Mouse (Mus musculus) thymus, adult 2 months (tissue): ENCODE results near the gene Ptprg. TPM values are rescaled to one million over a fixed set of nuclear protein-coding genes. Genes with fewer than 3 reads are reported as not detected.
"Not testable (repeated sequence)": the region's sequence is repeated elsewhere in the genome, so short reads cannot be mapped to it uniquely, and the experiment has no call there.

Experiments
- DNase-seq: peaks from one replicate; pipeline ENCODE4 v3.0.0; 2021
- H3K27ac ChIP-seq: fragments of 200-500 bp; 2 replicates; pipeline ENCODE4 v1.5.1; 2012; ENCODE audit warnings: low read length, control low read depth; ENCODE audit not compliant: control insufficient read depth, insufficient read depth
- H3K27me3 ChIP-seq: fragments of 200-500 bp; 2 replicates; pipeline ENCODE4 v1.6.1; 2012; ENCODE audit warnings: mild to moderate bottlenecking, low read length, moderate library complexity, mixed read lengths; ENCODE audit not compliant: control insufficient read depth, insufficient read depth
- H3K36me3 ChIP-seq: fragments of 200-500 bp; 2 replicates; pipeline ENCODE4 v1.6.1; 2012; ENCODE audit warnings: mild to moderate bottlenecking, low read length, moderate library complexity; ENCODE audit not compliant: control insufficient read depth, insufficient read depth
- H3K4me1 ChIP-seq: fragments of 200-500 bp; replicated peaks from 2 replicates; pipeline ENCODE4 v1.6.1; 2012; ENCODE audit warnings: low read length; ENCODE audit not compliant: control insufficient read depth, insufficient read depth
- H3K4me3 ChIP-seq: fragments of 200-500 bp; 2 replicates; pipeline ENCODE4 v1.5.1; 2012; ENCODE audit warnings: mild to moderate bottlenecking, low read length, control low read depth, moderate library complexity; ENCODE audit not compliant: control insufficient read depth, insufficient read depth
- CTCF ChIP-seq: fragments of 200-500 bp; IDR thresholded peaks from 2 replicates; pipeline ENCODE4 v1.5.1; 2012; ENCODE audit warnings: mild to moderate bottlenecking, control low read depth, low read length, moderate library complexity, borderline replicate concordance; ENCODE audit not compliant: control insufficient read depth, poor library complexity, insufficient read depth; ENCODE audit errors: extremely low read depth
- POLR2A ChIP-seq: fragments of 200-500 bp; IDR thresholded peaks from 2 replicates; pipeline ENCODE4 v1.6.1; 2012; ENCODE audit warnings: mild to moderate bottlenecking, low read length, control low read depth, moderate library complexity; ENCODE audit not compliant: control insufficient read depth, poor library complexity, insufficient read depth; ENCODE audit errors: extremely low read depth
- WGBS: fragments of 180-500 bp; shearing (Covaris S2); methylation state at CpG from one replicate; pipeline ENCODE4 v1.1.7; 2018; 5-methylcytosine and 5-hydroxymethylcytosine counted together
- polyA plus RNA-seq: library from polyadenylated mRNA; depleted of rRNA; stranded (reverse); fragments of >200 nt; gene quantifications from 2 replicates; pipeline ENCODE4 v1.2.3, GENCODE M21; 2012

Gene Ptprg
- polyA plus RNA-seq, 1 experiment: 12.3 TPM

- 82% methylated on average over 5 of the region's 5 CpGs for WGBS
- no peaks in the 10 kb centered on the region for H3K36me3 ChIP-seq
These were observed 503.7 kb downstream of the Ptprg start for GRCm38 (mm10) chr14:12056912-12057524.

GRCm38 (mm10) chr14:12057856-12058255 lies 504.5 kb downstream of the Ptprg start:
- no peaks in the 10 kb centered on the region for H3K27me3 ChIP-seq
- H3K27ac ChIP-seq: no peak overlapping the region
- TF ChIP-seq CTCF (no peak), POLR2A (no peak)
- no peaks in the 10 kb centered on the region for H3K36me3 ChIP-seq
- no peak for DNase-seq
- H3K4me1 ChIP-seq: no peaks in the 10 kb centered on the region
- 80% methylated on average over 2 of the region's 2 CpGs for WGBS
- no peak overlapping the region for H3K4me3 ChIP-seq

More at GRCm38 (mm10) chr14:12056912-12057524, 503.7 kb downstream of the Ptprg start:
- TF ChIP-seq POLR2A: no peak
- no peak for TF ChIP-seq CTCF
- Histone ChIP-seq H3K27ac (no peak overlapping the region), H3K4me3 (no peak overlapping the region), H3K4me1 (no peaks in the 10 kb centered on the region), H3K27me3 (no peaks in the 10 kb centered on the region)
- no peak for DNase-seq

GRCm38 (mm10) chr14:12059149-12059548 lies 505.8 kb downstream of the Ptprg start:
- no peak for DNase-seq

DNA sequence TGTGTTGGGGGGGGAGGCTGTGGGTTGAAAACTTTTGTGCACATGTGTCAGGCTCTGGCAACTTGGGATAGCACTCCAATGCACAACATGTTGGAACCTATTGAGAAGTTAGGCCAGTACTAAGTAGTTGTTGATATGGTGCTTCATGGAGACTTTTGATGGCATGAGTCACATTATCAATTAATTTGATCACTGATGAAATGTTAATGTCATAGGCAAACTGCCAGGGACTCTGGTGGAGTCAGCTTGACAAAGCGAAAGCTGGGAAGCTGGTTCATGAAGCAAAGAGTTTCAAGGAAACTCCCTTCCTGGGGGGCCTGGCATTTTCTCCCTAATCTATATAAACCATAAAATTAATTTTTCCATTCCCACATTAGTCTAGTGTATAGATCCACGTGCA lies 508.0 kb downstream of the Ptprg start:
- H3K36me3 ChIP-seq, H3K27me3 ChIP-seq, H3K27ac ChIP-seq, DNase-seq, H3K4me3 ChIP-seq, H3K4me1 ChIP-seq: not testable (repeated sequence)
- WGBS: 80% methylated on average over 2 of the region's 2 CpGs

More at GRCm38 (mm10) chr14:12059149-12059548, 505.8 kb downstream of the Ptprg start:
- TF ChIP-seq CTCF: no peak
- no peak for TF ChIP-seq POLR2A
- Histone ChIP-seq H3K4me3 (no peak overlapping the region), H3K27ac (no peak overlapping the region), H3K4me1 (no peaks in the 10 kb centered on the region), H3K27me3 (no peaks in the 10 kb centered on the region), H3K36me3 (no peaks in the 10 kb centered on the region)
- 95% methylated on average over 7 of the region's 7 CpGs for WGBS

DNA sequence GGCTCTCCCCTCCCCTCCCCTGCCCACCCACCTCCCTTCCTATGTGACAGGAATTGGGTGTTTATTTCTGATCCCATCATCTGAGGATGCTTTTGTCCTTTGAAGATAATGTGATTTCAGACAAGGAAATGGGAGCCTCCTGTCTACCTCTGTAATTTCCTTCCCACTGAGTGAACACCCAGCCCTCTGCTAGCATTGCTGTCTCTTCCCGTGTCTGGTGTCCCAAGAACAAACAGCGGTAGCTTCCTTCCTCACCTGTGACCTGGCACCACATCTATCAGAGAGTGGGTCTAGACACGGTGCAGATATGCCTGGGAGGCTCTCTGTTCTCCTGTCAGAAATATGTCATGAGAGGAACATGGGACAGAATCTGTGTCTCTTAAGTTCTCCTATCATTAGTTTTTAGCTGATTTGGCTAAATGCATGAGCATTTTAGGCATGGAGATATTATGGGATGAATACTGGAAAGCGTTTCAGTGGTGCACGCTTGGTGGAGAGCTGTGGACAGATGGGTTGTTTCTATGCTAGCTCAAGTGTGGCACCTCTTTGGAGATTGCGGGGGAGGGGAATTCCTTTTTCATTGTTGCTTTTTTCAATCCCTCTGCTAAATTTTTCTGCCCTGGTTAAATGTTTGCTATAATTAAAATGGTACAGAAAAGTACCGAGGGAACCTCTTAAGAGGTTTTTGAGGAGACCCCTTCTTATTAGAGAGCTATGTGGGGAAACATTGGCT lies 509.5 kb downstream of the Ptprg start:
- H3K36me3 ChIP-seq: no peaks in the 10 kb centered on the region
- H3K4me1 ChIP-seq: no peaks in the 10 kb centered on the region
- TF ChIP-seq POLR2A: no peak
- no peak for TF ChIP-seq CTCF
- no peak overlapping the region for H3K27ac ChIP-seq
- no peaks in the 10 kb centered on the region for H3K27me3 ChIP-seq
- 87% methylated on average over 7 of the region's 7 CpGs for WGBS
- no peak for DNase-seq
- H3K4me3 ChIP-seq: no peak overlapping the region

GRCm38 (mm10) chr14:12065001-12065400 lies 511.7 kb downstream of the Ptprg start:
- Histone ChIP-seq H3K4me1 (no peaks in the 10 kb centered on the region), H3K27ac (no peak overlapping the region), H3K27me3 (no peaks in the 10 kb centered on the region), H3K4me3 (no peak overlapping the region), H3K36me3 (no peaks in the 10 kb centered on the region)
- TF ChIP-seq CTCF (no peak), POLR2A (no peak)
- 86% methylated on average over 1 of the region's 1 CpGs for WGBS
- no peak for DNase-seq

DNA sequence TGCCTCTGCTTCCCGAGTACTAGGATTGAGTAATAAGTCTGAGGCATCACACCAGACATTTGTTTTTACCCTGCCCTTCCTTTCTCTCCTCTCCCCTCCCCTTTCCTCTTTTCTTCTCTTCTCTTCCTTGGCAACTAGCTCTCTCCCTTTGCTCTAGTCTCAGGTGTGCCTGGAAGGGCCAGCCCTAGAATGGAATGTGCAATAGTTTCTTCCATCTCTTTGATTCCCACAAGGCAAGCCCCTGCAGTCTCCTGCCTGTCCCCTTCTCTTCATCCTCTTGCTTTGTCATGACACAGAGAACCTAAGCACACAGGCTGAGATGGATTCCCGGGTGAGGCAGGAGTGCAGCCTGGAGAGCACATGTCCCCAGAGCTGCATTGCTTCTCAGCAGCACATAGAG lies 512.4 kb downstream of the Ptprg start:
- TF ChIP-seq CTCF (no peak), POLR2A (no peak)
- H3K36me3 ChIP-seq: no peaks in the 10 kb centered on the region
- no peak overlapping the region for H3K27ac ChIP-seq
- DNase-seq: no peak
- H3K4me1 ChIP-seq: no peaks in the 10 kb centered on the region
- 84% methylated on average over 2 of the region's 2 CpGs for WGBS
- H3K27me3 ChIP-seq: no peaks in the 10 kb centered on the region
- no peak overlapping the region for H3K4me3 ChIP-seq
